Mouse (Mus musculus): ENCODE data around the gene Mcur1.

Gene Mcur1

GRCm38 (mm10) chr13:43564733-43565132, 4.7 kb upstream of the Mcur1 start:
- DNase-seq: no peak

GRCm38 (mm10) chr13:43562726-43563125, 2.7 kb upstream of the Mcur1 start:
- DNase-seq: no peak

DNA sequence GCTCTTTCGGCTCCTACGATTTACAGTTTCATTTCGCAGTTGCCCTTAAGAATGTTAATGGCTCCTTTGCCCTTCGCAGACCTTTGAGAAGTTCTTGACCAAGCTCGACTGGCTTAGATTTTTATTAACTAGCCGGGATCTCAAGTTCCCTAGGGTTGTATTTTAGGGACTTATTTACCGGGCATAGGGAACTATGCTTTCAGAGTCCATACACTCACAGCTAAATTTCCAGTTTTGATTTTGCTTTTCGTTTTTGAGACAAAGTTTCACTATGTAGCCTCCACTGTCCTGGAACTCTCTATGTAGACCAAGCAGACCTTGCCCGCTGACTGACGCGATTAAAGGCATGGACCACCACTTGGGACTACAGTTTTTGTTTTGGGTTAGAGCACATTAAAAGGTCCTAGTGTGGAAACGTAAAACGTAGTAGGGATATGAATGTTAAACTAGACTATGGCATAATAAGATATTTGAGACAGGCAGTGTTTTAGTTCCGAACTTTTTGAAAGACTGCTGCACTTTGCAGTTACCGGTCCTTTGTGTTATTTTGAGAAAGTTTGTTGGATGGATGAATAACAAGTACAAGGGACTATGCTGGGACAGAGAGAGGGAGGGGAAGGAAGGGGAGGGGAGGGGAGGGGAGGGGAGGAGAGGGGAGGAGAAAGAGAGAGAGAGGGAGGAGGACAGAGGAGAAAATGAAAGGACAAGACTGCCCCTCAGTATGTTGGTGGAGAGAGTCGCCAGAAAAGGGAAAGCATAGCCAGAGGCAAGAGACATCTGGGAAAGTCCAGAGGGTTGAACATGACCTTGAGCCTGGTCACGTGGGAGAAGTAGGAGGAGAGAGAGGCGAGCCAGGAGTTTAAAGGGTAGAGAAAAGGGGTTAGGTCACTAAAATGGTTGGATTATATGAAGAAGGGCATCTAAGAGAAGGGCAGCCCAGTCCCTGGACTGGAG, 744 bp upstream of the Mcur1 start:
- DNase-seq: no peak

DNA sequence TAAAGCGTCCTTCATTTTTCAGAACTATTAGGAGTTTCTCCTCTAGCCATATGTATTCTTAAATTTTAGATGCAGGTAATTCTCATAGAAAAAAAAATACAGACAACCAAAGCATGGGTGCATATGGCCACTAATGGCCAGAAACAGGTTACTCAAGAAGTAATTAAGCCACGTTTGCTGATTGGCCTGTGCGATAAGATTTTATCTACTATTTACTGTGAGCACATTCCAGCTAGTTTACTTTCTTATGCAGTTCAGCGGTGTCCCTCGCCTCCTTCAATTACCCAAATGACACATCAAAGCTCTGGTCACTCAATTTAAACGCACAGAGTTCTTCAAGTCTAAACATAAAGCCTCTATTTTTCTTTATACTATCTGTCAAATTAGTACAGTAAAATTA, 1.0 kb downstream of the Mcur1 start:
- DNase-seq: no peak

DNA sequence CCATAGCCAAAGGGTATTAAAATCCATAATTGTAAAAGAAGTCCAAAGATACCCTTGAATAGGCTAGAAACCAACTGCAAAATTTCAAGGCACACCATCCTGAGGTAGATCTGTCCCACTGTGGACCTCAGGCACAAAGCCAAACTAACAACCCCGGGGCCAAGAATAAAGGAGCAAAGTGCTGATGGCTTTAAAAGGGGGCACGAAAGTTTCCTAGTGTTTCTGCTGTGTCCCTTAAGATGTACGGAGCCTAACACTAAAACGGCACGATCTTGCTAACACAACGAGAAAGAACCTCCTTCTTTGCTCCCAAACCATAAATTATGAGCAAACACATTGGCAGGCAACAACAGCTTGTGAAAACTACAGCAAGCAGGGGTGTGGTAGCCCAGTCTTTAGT, 1.6 kb downstream of the Mcur1 start:
- DNase-seq: no peak

DNA sequence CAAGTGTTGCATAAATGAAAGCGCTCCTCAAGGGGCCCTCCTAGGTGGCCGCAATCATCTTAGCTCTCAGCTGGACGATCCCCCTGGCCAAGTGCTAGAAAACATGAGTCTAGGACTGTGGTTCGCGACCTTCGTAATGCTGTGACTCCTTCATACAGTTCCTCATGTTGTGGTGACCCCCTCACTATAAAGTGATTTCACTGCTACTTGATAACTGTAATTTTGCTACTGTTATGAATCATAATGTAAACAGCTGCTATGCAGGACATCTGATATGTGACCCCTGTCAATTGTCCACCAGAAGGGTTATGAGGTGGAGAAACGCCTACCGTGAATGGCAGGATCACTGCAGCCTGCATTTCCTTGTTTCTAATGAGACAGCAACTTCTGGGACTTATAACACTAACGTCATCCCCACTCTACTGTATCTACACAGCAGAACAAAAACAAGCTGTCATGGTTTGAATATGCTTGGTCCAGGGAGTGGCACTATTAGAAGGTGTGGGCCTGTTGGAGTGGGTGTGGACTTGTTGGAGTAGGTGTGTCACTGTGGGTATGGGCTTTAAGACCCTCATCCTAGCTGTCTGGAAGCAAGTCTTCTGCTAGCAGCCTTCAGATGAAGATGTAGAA, 3.0 kb downstream of the Mcur1 start:
- DNase-seq: no peak

DNA sequence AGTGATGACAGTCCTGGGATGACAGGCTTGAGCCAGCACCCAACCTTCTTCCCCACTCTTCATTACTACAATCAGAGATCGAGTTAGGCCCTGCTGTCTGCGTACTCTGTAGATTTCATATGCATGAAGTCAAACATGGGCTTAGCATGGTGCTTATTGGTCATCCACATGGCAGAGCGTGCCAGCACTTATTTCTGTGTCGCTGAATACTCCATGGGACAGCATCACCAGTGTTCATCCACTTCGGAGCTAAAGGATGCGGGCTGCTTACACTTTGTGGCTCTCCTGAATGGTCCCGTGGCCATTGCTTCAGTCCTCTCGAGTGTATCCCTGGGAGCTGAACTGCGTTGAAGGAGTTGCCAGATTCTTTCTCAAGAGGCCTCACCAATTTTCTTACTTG, 4.7 kb downstream of the Mcur1 start:
- DNase-seq: no peak

- DNase-seq: no peak
Measured at GRCm38 (mm10) chr13:43554827-43555226, 5.2 kb downstream of the Mcur1 start.

DNA sequence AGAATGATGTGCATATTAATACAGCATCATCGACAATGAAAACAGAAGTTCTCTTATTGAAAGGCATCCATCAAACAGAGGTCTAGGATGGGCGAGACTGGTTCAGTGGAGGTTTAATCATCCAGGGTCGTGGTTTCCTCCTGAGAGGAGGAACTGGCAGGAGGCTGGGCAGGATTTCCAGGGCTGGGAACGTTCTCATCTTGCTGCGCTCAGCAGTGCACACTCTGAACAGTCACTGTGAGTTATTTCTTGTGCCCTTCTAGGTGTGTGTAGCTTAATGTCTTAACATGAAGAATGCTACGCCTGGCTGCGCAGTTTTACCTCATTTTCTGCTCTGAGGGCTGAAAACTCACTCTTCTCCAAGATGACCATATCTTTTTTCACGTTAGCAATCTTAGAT, 9.3 kb downstream of the Mcur1 start:
- no peak for DNase-seq

GRCm38 (mm10) chr13:43549870-43550269, 10.1 kb downstream of the Mcur1 start:
- no peak for DNase-seq

DNA sequence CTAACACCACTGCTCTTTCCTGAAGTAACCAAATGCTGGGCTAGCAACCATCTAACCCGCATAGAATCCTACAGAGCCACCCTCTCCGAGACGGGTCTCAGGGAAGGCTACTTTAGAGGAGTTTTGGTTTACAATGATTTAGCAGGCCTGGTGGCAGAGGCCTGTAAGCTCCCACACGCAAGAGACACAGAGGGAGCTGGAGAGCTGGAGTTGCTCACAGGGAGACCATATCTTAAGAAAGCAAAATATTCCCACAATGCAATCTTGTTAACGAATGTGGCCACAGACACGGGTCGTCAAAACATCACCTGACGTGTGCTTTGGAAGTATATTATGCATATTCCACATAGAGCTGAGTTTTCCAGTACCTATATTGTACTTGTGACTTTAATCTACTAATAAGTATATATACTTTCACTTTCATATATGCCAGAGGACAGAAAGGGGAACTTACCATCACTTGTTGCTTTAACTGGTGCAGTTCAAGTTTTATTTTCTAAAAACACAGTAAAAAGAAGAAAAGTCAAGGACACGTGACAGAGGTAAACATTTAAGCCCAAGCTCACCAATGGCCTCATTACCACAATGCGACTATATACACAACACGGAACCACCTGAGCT, 10.8 kb downstream of the Mcur1 start:
- DNase-seq: no peak

DNA sequence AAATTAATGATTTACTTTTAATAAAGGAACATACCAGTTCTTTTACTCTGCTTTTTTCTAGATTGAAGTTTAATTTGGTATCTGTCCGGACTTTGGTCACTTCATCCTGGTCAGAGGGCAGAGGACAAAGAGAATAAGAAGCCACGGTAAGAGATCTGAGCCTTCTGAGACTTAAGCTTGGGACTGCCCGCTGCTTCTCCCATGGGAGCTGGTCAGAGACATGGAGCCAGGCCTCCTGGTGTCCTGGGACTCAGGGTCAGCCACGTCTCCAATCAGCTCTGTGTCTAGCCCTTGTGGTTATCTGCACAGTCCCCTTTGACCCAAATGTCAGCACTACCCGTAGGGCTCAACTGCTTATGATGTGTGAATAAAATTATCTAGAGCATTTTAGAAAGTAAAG, 11.4 kb downstream of the Mcur1 start:
- no peak for DNase-seq

- peak; percentile 86 to 91 for DNase-seq
Measured at GRCm38 (mm10) chr13:43546861-43547260, 13.1 kb downstream of the Mcur1 start.

DNA sequence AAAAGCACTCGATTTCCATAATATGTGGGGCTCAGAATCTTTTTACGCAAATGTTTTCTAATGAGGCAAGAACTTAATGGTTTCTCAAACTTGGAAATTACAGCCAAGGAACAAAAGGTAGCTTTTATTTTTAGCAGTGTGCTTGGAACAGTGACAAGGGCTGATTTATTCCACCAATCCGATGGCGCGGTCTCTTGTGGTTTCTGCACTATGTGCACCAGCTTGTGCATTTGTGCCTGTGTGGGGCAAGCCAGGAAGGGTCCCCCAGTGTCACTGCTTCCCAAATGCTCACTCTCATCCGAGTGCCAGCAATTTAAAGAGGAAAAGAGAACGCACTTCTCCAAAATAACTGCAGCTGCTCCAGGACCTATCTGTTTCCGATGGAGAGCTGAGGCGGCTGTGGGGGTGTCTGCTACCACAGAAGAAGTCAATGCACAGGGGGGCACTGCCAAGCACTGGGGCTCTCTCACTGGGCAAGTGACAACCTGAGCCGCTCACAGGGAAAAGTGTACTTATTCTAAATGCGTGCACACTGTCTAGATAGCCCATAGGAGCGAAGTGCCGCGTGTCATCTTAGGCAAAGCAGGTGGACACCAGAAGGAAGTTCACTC, 19.7 kb downstream of the Mcur1 start:
- peak; percentile 47 to 65 for DNase-seq

GRCm38 (mm10) chr13:43539409-43539808, 20.6 kb downstream of the Mcur1 start:
- peak in 1 of 2 experiments; percentile 56 for DNase-seq

GRCm38 (mm10) chr13:43537854-43538253, 22.1 kb downstream of the Mcur1 start:
- no peak for DNase-seq

- no peak for DNase-seq
Measured at GRCm38 (mm10) chr13:43534015-43534414, 26.0 kb downstream of the Mcur1 start.

DNA sequence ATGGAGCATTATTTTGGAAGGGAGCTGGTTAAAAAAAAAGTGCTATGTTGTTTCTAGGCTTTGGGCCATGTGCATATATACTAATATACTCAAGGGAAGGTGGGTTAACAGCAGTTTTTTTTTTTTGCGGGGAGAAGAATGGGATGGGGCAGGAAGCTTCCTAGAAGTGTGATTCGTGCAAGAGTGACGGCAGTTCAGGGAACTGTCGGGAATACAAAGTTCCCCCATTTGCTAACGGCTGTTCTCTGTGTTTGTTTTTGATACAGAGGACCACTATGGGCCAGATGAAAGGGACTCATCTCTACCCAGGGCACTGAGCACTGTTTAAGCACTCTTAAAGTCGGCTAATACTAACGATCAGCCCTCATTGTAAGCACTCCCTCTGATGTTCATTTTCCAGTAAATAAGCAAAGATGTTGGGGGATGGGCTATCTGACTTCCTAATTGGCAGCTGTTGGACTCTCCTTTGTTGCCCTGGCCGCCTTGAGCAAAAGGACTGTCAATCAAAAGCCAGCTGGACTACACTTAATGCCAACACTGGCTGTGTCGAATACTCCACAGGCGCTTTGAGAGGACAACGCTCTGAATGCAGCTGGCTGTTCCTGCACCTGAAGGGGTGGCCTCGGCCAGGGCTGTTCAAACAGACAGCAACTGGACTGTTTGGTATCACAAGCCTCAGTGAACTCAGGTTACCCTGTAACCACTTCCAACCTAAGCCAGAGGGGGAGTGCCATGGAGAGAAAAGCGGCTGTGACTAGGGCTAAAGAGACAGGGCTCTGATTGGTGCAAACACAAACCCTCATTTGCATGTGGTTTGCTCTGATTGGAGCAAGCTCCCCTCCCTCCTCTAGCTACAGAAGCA, 28.9 kb downstream of the Mcur1 start:
- DNase-seq: peak; percentile 29 to 57

- no peak for DNase-seq
Measured at GRCm38 (mm10) chr13:43530129-43530831, 29.7 kb downstream of the Mcur1 start.

GRCm38 (mm10) chr13:43526289-43526688, 33.7 kb downstream of the Mcur1 start:
- no peak for DNase-seq

DNA sequence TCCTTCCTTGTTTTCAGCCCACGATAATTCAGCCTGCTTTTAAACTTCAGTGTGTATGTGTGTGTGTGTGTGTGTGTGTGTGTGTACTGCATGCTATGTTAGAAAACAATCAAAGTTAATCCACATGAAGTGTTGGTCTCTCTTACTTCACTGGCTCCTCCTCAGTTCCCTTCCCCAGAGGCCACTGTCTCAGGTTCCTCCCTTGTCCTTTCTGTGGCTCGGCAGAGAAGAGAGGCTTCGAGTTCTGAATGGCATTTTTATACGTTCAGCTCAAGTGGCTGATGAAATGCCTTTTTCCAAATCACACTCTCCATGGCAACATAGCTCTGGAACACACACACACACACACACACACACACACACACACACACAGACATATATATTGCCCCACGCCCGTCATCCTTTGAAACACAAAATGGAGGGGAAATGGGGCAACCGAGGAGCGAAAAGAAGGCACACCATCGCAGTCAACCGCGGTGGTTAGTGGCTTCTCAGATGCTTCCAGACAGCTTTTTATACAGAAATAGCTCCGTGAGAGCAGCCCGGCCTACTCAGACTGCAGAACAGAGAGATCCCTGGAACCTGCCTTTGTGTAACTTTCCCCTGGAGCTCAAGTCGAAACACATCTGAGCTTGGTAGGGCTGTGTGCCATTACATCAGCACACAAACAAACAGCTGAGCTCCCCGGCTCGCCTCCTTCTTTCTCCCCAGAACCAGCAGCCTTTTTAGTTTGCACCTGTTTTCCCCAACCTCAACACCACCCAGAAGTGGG, 34.4 kb downstream of the Mcur1 start:
- DNase-seq: no peak

Measured in cerebellum, postnatal 25 days (tissue).